9 mouse cellular contexts compared by ENCODE assay signal in the genomic region with DNA sequence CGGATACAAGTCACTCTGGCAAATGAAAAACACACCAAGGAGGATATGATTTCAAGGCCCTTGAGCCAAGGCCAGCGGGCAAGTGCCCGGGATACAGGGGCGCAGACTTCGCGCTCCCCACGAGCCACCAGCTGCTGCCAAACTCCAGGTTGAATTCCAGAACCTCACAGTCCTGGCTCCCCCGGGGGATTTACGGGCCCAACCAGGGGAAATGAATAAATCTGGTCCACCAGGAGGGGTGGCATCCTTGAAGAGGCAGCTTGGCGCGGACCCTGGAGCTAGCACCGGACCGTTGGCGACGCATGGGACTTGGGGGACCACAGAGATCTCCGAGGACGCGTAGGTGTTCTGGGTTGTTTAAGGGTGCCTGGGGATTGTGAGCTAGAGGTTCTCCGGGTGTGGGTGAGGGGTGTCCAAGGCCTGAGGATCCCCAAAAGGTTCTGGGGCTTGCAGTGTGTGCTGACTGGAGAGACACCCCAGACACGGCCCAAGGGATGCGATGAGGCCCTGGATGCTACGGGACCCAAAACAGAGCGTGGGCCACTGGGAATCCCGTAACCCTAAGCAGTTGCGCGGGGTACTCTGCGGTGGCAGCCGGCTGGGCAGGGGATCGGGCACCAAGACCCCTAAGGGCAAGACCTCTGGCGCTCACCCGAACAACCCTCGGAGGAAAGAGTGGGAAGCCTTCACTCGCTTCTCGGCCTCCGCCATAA. TPM values are rescaled to one million over a fixed set of nuclear protein-coding genes. Genes with fewer than 3 reads are reported as not detected.
A peak's percentile ranks its signal among the peaks of the same experiment; 100 is the strongest.
DNase-seq lines count a peak whose midpoint lies in the region; ATAC-seq and TF ChIP-seq lines count a peak whose summit lies in the region.
"Had no signal": no experiment of that assay in that cellular context is flagged by ENCODE, and none has a peak within 500 bp of the region (broad histone marks: within the 10 kb centered on the region; RNA-seq: fewer than 3 reads in every experiment).

No protein-coding gene starts in this region.

- H3K36me3 ChIP-seq in limb, embryonic 15.5 days: no peaks in the 10 kb centered on the region

- no peaks in the 10 kb centered on the region for H3K9me3 ChIP-seq in limb, embryonic 15.5 days

- H3K4me3 ChIP-seq in gastrocnemius, adult 2 months: peak overlapping the region; percentile 85
- peak overlapping the region; percentile 79 for H3K4me3 ChIP-seq in limb, embryonic 15.5 days

- intact Hi-C loops in gastrocnemius, adult 2 months (cut with DNase I): loop anchor here (5.0 kb wide), 1 partner anchor 49 kb away; the partner anchor contains the start of gene Gzf1

- peak; percentile 74 for ATAC-seq in limb, embryonic 15.5 days (ENCODE audit: insufficient number of reproducible peaks, low FRiP score, low TSS enrichment, low read depth)
- ATAC-seq in monocyte, adult 5-6 weeks (replicated peaks; ENCODE audit: insufficient number of reproducible peaks, low FRiP score, low TSS enrichment, poor library complexity, severe bottlenecking): peak; percentile 45; the same call in 1 of the 2 replicates

- DNase-seq in thymus, postnatal 0 days (ENCODE audit: low spot score): peak; percentile 4
- no peak for DNase-seq in thymus, postnatal 25 days
- DNase-seq in cerebellum, adult 8-10 months: peak; percentile 54
- DNase-seq in gastrocnemius, adult 2 months: peak; percentile 80
- peak; percentile 4 for DNase-seq in induced T-regulatory cell, adult 2 months (ENCODE audit: low read depth)
- no peak for DNase-seq in natural killer cell, adult 2 months (ENCODE audit: low spot score in 2 of 2)

- under 1% methylated on average over 35 of the region's 35 CpGs for WGBS in limb, embryonic 15.5 days

- peak overlapping the region; percentile 86 for H3K4me2 ChIP-seq in limb, embryonic 15.5 days

- H3K4me1 ChIP-seq in limb, embryonic 15.5 days: peaks cover 9% of the 10 kb centered on the region; the same call in 1 of the 2 replicates

- no peaks in the 10 kb centered on the region for H3K27me3 ChIP-seq in limb, embryonic 15.5 days

- no peak for TF ChIP-seq CTCF in gastrocnemius, adult 2 months (IDR thresholded peaks at IDR 0.05)

- H3K9ac ChIP-seq in limb, embryonic 15.5 days: peak overlapping the region; percentile 72

- H3K27ac ChIP-seq in gastrocnemius, adult 2 months: peak overlapping the region; percentile 98
- H3K27ac ChIP-seq in limb, embryonic 15.5 days: peak overlapping the region; percentile 40; the same call in 1 of the 2 replicates

RNA-seq across cellular contexts. Expression of gene Napb, which starts 0.5 kb away (rescaled TPM):
- polyA plus RNA-seq in thymus, postnatal 0 days (2015; fragmentation: Nextera tagmentation; extraction: Ambion mirVana): 0.51 and 0.74 TPM in 2 replicates
- 1 to 10 TPM; 4.3 to 6.2 TPM for total RNA-seq in gastrocnemius, adult 2 months (2021)
- polyA plus RNA-seq in limb, embryonic 15.5 days (2015; fragmentation: Nextera tagmentation; extraction: Ambion mirVana): 3.3 and 4.2 TPM in 2 replicates
- total RNA-seq in monocyte, adult 5-6 weeks (2017): 0.32 to 0.78 TPM (median 0.57 TPM) in 3 replicates

RNA-seq across cellular contexts. Expression of gene Cstl1, which starts 18.4 kb away (rescaled TPM):
- polyA plus RNA-seq in thymus, postnatal 0 days (2015; fragmentation: Nextera tagmentation; extraction: Ambion mirVana): not detected in 2 replicates
- not detected for total RNA-seq in gastrocnemius, adult 2 months (2021)
- polyA plus RNA-seq in limb, embryonic 15.5 days (2015; fragmentation: Nextera tagmentation; extraction: Ambion mirVana): not detected in 2 replicates
- not detected in 3 replicates for total RNA-seq in monocyte, adult 5-6 weeks (2017)
- total RNA-seq: neutrophil, adult 5-6 weeks had no signal

RNA-seq across cellular contexts. Expression of gene Cst11, which starts 39.5 kb away (rescaled TPM):
- polyA plus RNA-seq in thymus, postnatal 0 days (2015; fragmentation: Nextera tagmentation; extraction: Ambion mirVana): not detected in 2 replicates
- not detected for total RNA-seq in gastrocnemius, adult 2 months (2021)
- polyA plus RNA-seq in limb, embryonic 15.5 days (2015; fragmentation: Nextera tagmentation; extraction: Ambion mirVana): not detected in 2 replicates
- total RNA-seq in monocyte, adult 5-6 weeks (2017): not detected in 3 replicates
- total RNA-seq: neutrophil, adult 5-6 weeks had no signal

RNA-seq across cellular contexts. Expression of gene 8030411F24Rik, which starts 50.0 kb away (rescaled TPM):
- polyA plus RNA-seq in thymus, postnatal 0 days (2015; fragmentation: Nextera tagmentation; extraction: Ambion mirVana): not detected in 2 replicates
- not detected for total RNA-seq in gastrocnemius, adult 2 months (2021)
- 0.31 and 0.70 TPM in 2 replicates for polyA plus RNA-seq in limb, embryonic 15.5 days (2015; fragmentation: Nextera tagmentation; extraction: Ambion mirVana)
- not detected in 3 replicates for total RNA-seq in monocyte, adult 5-6 weeks (2017)
- total RNA-seq: neutrophil, adult 5-6 weeks had no signal

RNA-seq across cellular contexts. Expression of gene Gzf1, which starts 50.9 kb away (rescaled TPM):
- 12.0 and 14.1 TPM in 2 replicates for polyA plus RNA-seq in thymus, postnatal 0 days (2015; fragmentation: Nextera tagmentation; extraction: Ambion mirVana)
- 10 to 100 TPM; 18.9 to 26.3 TPM for total RNA-seq in gastrocnemius, adult 2 months (2021)
- polyA plus RNA-seq in limb, embryonic 15.5 days (2015; fragmentation: Nextera tagmentation; extraction: Ambion mirVana): 20.1 and 20.7 TPM in 2 replicates
- 24.9 to 31.9 TPM (median 29.6 TPM) in 3 replicates for total RNA-seq in monocyte, adult 5-6 weeks (2017)

Comparison
In these comparisons a context has a peak if more than half of its experiments do, and no peak if none do; other contexts are left out.
1. DNase-seq: peak in thymus, postnatal 0 days (single experiment), cerebellum, adult 8-10 months (single experiment), gastrocnemius, adult 2 months (single experiment) and induced T-regulatory cell, adult 2 months (single experiment); none in thymus, postnatal 25 days (single experiment) and natural killer cell, adult 2 months (0 of 2).